Mouse (Mus musculus) embryonic facial prominence, embryonic 11.5 days (tissue): ENCODE measurements around the gene Celf5. TPM values are rescaled to one million over a fixed set of nuclear protein-coding genes. Genes with fewer than 3 reads are reported as not detected.

Experiments used
- ATAC-seq: fragments of 200-750 bp; cut with Nextera tagmentation; replicated peaks from 2 replicates; pipeline ENCODE4 v1.8.0; 2017; ENCODE audit warnings: low read depth; ENCODE audit not compliant: insufficient number of reproducible peaks, low FRiP score, low TSS enrichment
- DNase-seq: peaks from one replicate; pipeline ENCODE4 v3.0.0-alpha.2; 2015; ENCODE audit warnings: low spot score
- H3K27ac ChIP-seq: fragments of 300-500 bp; sonication (generic); replicated peaks from 2 replicates; pipeline ENCODE4 v1.5.1; 2014; ENCODE audit warnings: mild to moderate bottlenecking, low read depth, low read length, control low read depth
- H3K27me3 ChIP-seq: fragments of 300-500 bp; sonication (generic); 2 replicates; pipeline ENCODE4 v1.6.1; 2014; ENCODE audit warnings: mild to moderate bottlenecking, low read length, moderate library complexity, mixed read lengths; ENCODE audit not compliant: control insufficient read depth, insufficient read depth
- H3K36me3 ChIP-seq: fragments of 300-500 bp; sonication (generic); replicated peaks from 2 replicates; pipeline ENCODE4 v1.6.1; 2014; ENCODE audit warnings: low read depth, mild to moderate bottlenecking, low read length, moderate library complexity, mixed read lengths; ENCODE audit not compliant: control insufficient read depth, insufficient read depth
- H3K4me1 ChIP-seq: fragments of 300-500 bp; sonication (generic); 2 replicates; pipeline ENCODE4 v1.6.1; 2014; ENCODE audit warnings: low read length, mixed read lengths; ENCODE audit not compliant: control insufficient read depth, insufficient read depth
- H3K4me2 ChIP-seq: fragments of 300-500 bp; sonication (generic); 2 replicates; pipeline ENCODE4 v1.6.1; 2014; ENCODE audit warnings: low read depth, mild to moderate bottlenecking, control low read depth, low read length, moderate library complexity
- H3K4me3 ChIP-seq: fragments of 300-500 bp; sonication (generic); 2 replicates; pipeline ENCODE4 v1.5.1; 2014; ENCODE audit warnings: low read depth, low read length, control low read depth
- H3K9ac ChIP-seq: fragments of 300-500 bp; sonication (generic); replicated peaks from 2 replicates; pipeline ENCODE4 v1.6.1; 2014; ENCODE audit warnings: mild to moderate bottlenecking, control low read depth, low read length
- H3K9me3 ChIP-seq: fragments of 300-500 bp; sonication (generic); replicated peaks from 2 replicates; pipeline ENCODE4 v1.6.1; 2016; ENCODE audit warnings: mild to moderate bottlenecking, low read length, inconsistent platforms, mixed read lengths; ENCODE audit not compliant: control insufficient read depth
- WGBS: fragments of 180-500 bp; shearing (Covaris S2); extraction: QIAGEN DNeasy Blood & Tissue Kit; methylation state at CpG from one replicate; pipeline ENCODE4 v1.1.7; 2014; 5-methylcytosine and 5-hydroxymethylcytosine counted together
- polyA plus RNA-seq: library from polyadenylated mRNA; unstranded; fragments of >200 nt; fragmentation: Nextera tagmentation; extraction: Ambion mirVana; gene quantifications from 2 replicates; pipeline ENCODE4 v1.2.1, GENCODE M21; 2014

Gene Celf5
- polyA plus RNA-seq, 1 experiment from 2014 or later: 2.5 TPM

DNA sequence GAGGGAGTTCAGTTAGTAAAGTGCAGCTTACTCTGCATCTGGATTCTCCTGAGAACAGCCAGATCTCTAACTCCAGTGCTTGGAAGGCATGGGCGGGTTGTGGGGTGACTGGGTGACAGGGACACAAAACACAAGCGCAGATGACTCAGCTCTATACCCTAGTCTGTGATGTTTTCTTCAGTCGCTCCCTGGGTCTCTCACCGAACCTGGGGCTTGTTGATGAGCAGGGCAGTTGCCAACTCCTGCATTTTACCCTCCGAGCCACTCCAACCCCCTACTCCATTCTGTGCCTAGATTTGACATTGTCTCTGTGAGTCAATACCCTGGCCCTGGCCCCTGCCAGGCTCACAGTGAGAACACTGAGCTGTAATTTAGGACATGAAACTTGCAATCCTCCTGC is 19.4 kb upstream of the Celf5 start:
- ATAC-seq: no peak
- Histone ChIP-seq H3K4me3 (no peak overlapping the region), H3K9me3 (no peaks in the 10 kb centered on the region), H3K36me3 (no peaks in the 10 kb centered on the region), H3K4me1 (no peaks in the 10 kb centered on the region), H3K9ac (no peak overlapping the region), H3K27ac (no peak overlapping the region), H3K4me2 (no peak overlapping the region), H3K27me3 (no peaks in the 10 kb centered on the region)
- 81% methylated on average over 5 of the region's 5 CpGs for WGBS
- no peak for DNase-seq

DNA sequence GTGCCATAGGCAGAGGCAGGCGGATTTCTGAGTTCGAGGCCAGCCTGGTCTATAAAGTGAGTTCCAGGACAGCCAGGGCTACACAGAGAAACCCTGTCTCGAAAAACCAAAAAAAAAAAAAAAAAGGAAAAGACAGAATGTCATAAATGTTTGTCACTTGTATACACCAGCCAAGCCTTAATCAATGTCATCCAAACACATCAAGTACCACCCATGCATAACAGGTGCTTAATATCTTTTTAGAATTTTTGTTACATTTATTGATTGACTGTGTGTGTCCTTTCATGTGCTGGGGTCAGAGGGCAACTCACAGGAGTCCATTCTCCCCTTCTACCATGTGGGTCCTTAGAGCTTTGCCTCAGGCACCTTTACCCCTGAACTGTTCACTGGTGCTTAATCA is 17.5 kb upstream of the Celf5 start, which contains the start of gene S1pr4:
Gene S1pr4, minus strand, starts transcription at position 101 of the 400 bp plus-strand sequence.
- Histone ChIP-seq H3K27me3 (no peaks in the 10 kb centered on the region), H3K9ac (no peak within 1 kb of the TSS; the same call in 1 of the 2 replicates), H3K4me3 (no peak within 1 kb of the TSS), H3K4me2 (no peak within 1 kb of the TSS), H3K27ac (no peak within 1 kb of the TSS), H3K36me3 (no peaks in the 10 kb centered on the region), H3K9me3 (no peaks in the 10 kb centered on the region), H3K4me1 (peaks cover 3% of the 10 kb centered on the region; the same call in 1 of the 2 replicates)
- 90% methylated on average over 2 of the region's 3 CpGs for WGBS
- DNase-seq: no peak
- ATAC-seq: no peak

DNA sequence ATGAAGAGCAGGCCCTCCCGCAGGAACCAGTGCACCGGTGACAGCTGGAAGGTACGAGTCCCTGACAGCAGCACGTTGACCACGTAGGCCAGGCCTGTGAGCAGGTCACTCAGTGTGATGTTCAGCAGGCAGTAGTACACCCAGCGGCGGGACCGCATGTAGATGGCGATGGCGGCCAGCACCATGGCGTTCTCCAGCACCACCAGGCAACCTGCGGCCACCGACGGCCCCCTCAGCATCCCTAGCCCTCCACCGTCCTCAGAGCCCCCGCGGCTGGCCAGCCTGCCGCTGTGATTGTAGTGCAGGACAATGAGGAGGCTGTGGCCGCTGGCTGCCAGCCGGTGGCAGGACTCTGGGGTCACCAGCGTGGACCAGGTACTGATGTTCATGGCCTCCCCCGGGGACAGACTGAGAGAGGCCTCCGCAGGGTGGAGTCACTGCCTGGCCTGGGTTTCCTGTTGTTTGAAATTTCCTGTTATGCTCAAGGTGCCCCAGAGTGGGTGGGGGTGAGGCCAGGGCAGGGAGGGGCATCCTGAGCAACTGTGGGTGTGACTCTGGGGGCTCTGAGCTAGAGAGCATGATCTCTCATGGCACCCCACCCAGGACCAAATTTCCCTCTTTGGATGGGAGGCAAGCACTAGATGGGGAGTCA is 16.9 kb upstream of the Celf5 start:
- DNase-seq (no peak), ATAC-seq (no peak)
- Histone ChIP-seq H3K4me1 (peaks cover 3% of the 10 kb centered on the region; the same call in 1 of the 2 replicates), H3K27ac (no peak overlapping the region), H3K4me2 (no peak overlapping the region), H3K9ac (no peak overlapping the region; the same call in 1 of the 2 replicates), H3K9me3 (no peaks in the 10 kb centered on the region), H3K27me3 (no peaks in the 10 kb centered on the region), H3K36me3 (no peaks in the 10 kb centered on the region), H3K4me3 (no peak overlapping the region)
- WGBS: 69% methylated on average over 23 of the region's 23 CpGs

DNA sequence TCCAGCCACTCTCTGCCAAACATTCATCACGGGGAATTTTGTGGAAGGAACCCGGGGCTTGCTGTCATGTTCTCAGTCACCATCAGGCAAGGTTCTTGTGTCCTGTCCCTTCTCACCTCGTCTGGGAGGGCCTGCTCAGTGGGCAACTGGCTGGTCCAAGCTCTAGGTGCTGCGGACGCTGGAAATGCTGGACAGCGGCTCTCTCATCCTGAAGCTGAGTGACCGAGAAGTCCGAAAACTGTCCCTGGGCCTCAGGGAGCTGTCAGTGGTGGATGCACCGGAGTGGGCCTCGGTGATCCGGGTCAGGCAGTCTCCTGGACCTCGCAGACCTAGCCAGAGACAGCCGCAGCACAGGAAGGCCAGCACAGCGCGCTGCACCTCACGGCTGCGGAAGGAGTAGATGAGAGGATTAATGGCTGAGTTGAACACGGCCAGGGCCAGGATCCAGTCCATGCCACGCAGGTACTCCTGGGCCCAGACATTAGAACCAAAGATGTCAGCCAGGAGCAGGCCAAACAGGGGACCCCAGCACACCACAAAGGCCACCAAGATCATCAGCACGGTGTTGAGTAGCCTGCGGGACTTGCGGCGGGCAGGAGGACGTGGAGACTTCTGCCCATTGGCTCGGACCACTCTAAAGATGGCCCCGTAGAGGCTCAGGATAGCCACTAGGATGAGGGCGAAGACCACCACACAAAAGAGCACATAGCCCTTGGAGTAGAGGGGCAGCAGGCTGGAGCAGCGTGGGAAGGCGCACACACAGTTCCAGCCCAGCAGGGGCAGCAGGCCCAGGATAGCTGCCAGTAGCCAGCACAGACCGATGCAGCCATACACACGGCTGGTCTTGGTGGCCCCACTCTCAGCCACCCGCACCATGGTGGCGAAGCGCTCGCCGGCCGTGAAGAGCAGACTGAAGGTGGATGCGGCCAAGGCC is 16.1 kb upstream of the Celf5 start:
- H3K9ac ChIP-seq: no peak overlapping the region; the same call in 1 of the 2 replicates
- no peak overlapping the region for H3K4me3 ChIP-seq
- no peaks in the 10 kb centered on the region for H3K27me3 ChIP-seq
- H3K36me3 ChIP-seq: no peaks in the 10 kb centered on the region
- H3K9me3 ChIP-seq: no peaks in the 10 kb centered on the region
- H3K4me1 ChIP-seq: peaks cover 3% of the 10 kb centered on the region; the same call in 1 of the 2 replicates
- no peak for ATAC-seq
- H3K4me2 ChIP-seq: no peak overlapping the region
- no peak overlapping the region for H3K27ac ChIP-seq
- no peak for DNase-seq
- WGBS: 85% methylated on average over 38 of the region's 38 CpGs

DNA sequence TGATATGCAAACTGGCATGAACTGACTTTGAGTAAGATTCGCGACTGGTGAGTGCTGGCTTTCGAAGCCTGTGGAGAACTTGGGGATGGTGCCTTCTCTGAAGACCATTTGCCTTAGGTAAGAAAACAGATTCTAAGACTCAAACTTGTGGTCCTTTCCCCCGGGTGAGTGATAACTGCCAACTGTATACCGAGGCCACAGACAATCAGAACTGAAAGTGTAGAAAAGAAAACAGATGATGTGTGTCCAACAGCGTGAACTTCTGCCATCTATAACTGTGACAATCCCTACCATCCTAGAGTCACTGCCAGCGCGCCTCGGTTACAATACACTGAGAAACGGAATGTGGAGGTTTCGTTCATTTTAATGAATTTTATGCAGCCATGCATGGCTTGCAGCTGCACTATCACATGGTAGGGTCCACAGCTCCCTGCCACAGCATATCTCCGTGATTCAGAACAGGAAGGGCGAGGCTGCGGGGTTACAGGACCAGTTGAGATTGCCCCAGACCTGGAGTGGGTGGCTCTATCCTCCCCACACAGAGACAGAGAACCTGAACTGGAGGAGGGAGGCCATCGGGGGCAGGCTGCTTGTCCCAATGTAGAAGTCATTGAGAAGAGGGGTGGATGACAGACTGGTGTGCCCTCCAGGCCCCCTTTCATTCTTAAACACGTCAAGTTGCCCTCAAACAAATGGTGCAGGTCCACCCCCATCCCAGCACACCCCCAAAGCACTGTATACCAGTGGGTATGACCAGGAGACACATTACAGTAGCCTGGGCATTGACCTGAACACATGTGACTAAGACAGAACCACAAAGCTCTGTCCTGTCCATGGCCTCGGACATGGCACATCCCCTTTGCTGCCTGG is 15.1 kb upstream of the Celf5 start:
- DNase-seq (no peak), ATAC-seq (no peak)
- Histone ChIP-seq H3K27me3 (no peaks in the 10 kb centered on the region), H3K9me3 (no peaks in the 10 kb centered on the region), H3K4me1 (peaks cover 3% of the 10 kb centered on the region; the same call in 1 of the 2 replicates), H3K4me2 (no peak overlapping the region), H3K4me3 (no peak overlapping the region), H3K27ac (no peak overlapping the region), H3K36me3 (no peaks in the 10 kb centered on the region; the same call in 1 of the 2 replicates), H3K9ac (no peak overlapping the region)
- 87% methylated on average over 17 of the region's 17 CpGs for WGBS

DNA sequence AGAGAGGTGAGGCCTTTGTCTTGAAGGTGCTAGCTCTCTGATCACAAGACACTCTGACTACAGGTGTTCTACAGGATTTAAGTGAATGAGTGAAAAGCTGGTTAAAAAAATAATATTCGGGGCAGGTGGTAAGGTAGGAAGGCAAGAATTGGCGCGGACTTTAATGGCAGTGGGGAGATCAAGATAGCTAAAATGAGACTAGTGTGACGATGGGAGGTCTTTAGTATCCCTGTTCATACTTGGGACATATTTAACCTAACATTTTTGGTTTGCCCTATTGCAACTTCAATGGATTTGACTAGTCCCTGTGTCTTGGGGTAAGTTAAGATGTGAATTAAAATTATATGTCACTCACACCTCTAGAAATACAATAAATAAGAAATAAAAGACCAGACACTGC is 14.5 kb upstream of the Celf5 start:
- DNase-seq (no peak), ATAC-seq (no peak)
- WGBS: 42% methylated on average over 4 of the region's 4 CpGs
- no peaks in the 10 kb centered on the region for H3K9me3 ChIP-seq
- H3K27ac ChIP-seq: no peak overlapping the region
- no peaks in the 10 kb centered on the region for H3K27me3 ChIP-seq
- peaks cover 3% of the 10 kb centered on the region; the same call in 1 of the 2 replicates for H3K4me1 ChIP-seq
- peaks cover 1% of the 10 kb centered on the region; the same call in 1 of the 2 replicates for H3K36me3 ChIP-seq
- peak overlapping the region; percentile 86 for H3K4me3 ChIP-seq
- peak overlapping the region; percentile 21 for H3K4me2 ChIP-seq
- peak overlapping the region; percentile 4; the same call in 1 of the 2 replicates for H3K9ac ChIP-seq

DNA sequence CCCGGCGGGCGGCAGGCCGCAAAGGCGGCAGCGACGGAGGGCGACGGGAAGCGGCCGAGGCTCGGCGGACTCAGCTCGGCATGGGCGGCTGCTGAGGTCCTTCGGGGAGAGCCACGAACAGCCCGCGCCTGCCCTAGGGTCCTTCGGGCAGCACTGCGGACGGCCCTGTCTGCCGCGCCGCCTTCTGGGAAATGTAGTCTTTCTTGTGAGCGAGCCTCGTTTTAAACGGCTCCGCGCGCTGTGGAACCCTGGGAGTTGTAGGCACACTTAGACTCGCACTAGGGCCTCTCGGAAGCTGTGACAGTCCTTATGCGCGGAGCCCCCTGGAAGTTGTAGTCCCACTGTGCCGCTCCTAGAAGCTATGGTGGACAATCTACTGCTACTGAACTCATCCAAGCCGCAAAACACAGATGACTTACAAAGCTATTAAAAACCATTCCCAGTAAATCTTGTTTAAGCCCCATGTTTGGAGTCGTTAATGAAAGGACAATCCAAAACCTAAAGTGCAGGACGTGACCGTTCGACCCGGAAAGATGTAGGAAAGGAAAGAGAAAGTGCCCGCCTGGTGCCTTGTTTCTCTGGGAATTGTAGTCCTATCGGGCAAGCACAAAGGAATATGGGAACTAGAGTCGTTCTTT is 13.9 kb upstream of the Celf5 start, which contains the start of gene Ncln:
Gene Ncln, minus strand, starts transcription at position 129 of the 638 bp plus-strand sequence.
- Histone ChIP-seq H3K36me3 (peaks cover 7% of the 10 kb centered on the region), H3K27ac (no peak within 1 kb of the TSS), H3K4me3 (peak within 1 kb of the TSS; percentile 86), H3K4me1 (peaks cover 3% of the 10 kb centered on the region; the same call in 1 of the 2 replicates), H3K9me3 (no peaks in the 10 kb centered on the region), H3K4me2 (peak within 1 kb of the TSS; percentile 95), H3K9ac (peak within 1 kb of the TSS; percentile 87), H3K27me3 (no peaks in the 10 kb centered on the region)
- WGBS: under 1% methylated on average over 45 of the region's 45 CpGs
- ATAC-seq (peak; percentile 92), DNase-seq (peak; percentile 99)
